ENCODE assay signal across 15 mouse cellular contexts in the genomic region with DNA sequence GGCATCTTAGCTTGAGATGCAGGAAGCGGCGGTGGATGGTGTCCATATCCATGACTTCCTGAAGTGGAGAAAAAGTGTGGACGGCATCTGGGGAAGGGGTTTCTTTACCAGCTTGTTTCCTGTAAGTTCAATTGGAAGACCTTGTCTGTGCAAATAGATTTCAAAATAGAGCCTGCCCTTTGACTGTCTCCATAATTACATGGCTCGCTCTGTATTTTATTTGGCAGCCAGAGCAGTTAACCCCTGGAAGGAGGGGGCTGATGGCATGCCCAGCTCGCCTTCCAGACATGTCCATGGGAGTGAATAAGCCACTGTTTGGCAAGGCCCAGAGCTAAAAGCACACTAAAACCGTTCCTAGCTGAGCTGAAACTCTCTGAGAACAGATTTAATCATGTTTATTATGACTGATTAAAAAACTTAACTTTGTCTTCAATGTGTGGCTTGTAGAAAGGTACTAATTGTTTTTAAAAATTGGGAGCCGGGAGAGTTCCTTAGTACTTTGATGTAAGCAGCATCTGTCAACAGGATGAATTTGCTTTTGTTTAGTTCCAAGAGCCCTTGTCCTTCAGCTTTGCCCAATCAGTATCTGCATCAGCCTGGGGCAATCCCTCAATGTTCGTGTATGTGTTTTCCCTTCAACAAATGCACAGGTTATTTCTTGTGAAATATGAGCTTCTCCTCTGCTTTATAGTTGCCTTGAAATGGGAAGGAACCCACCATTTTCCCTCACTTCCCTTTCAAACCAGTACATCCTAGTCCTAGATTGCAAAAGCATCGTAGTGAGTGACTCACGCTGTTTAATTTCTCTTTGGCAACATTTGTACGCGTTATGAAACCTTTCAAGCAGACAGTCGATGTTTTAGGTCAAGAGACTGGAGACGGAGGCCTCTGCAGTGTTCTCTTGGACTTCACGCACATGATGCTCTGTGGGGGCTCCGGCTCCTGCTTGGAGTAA. TPM values are rescaled to one million over a fixed set of nuclear protein-coding genes. Genes with fewer than 3 reads are reported as not detected.
DNase-seq lines count a peak whose midpoint lies in the region; ATAC-seq lines count a peak whose summit lies in the region.
"Had no signal": no experiment of that assay in that cellular context is flagged by ENCODE, and none has a peak within 500 bp of the region (broad histone marks: within the 10 kb centered on the region; RNA-seq: fewer than 3 reads in every experiment).

No protein-coding gene starts in this region.

- no peak overlapping the region for H3K4me3 ChIP-seq in embryonic facial prominence, embryonic 14.5 days (ENCODE audit: low read depth, low read length)
- no peak overlapping the region for H3K4me3 ChIP-seq in midbrain, embryonic 14.5 days (replicated peaks; ENCODE audit: low read depth, low read length)
- H3K4me3 ChIP-seq: erythroblast, embryonic 14.5 days; liver, embryonic 13.5 days had no signal

- no peaks in the 10 kb centered on the region for H3K36me3 ChIP-seq in embryonic facial prominence, embryonic 14.5 days (ENCODE audit: control insufficient read depth, insufficient read depth, low read length)
- no peaks in the 10 kb centered on the region for H3K36me3 ChIP-seq in midbrain, embryonic 14.5 days (ENCODE audit: control insufficient read depth, insufficient read depth, low read length)
- H3K36me3 ChIP-seq: liver, embryonic 13.5 days had no signal

- H3K27ac ChIP-seq in embryonic facial prominence, embryonic 14.5 days (replicated peaks; ENCODE audit: low read depth, low read length): no peak overlapping the region
- no peak overlapping the region for H3K27ac ChIP-seq in midbrain, embryonic 14.5 days (replicated peaks; ENCODE audit: low read depth, low read length)
- H3K27ac ChIP-seq: kidney, postnatal 0 days; liver, embryonic 13.5 days had no signal

- peak; percentile 3 for DNase-seq in kidney, adult 9 months
- no peak for DNase-seq in kidney, postnatal 10 days
- peak; percentile 91 for DNase-seq in NIH3T3 (ENCODE audit: low read depth)
- DNase-seq in embryonic facial prominence, embryonic 14.5 days (ENCODE audit: low spot score): peak; percentile 60
- DNase-seq in lung, postnatal 36 days: peak; percentile 62
- DNase-seq in frontal cortex, postnatal 10 days (ENCODE audit: low spot score in 2 of 2): no peak
- DNase-seq in right cerebral cortex, postnatal 14 days: no peak
- DNase-seq in midbrain, embryonic 14.5 days: no peak
- DNase-seq: heart, postnatal 10 days; liver, embryonic 13.5 days; right cerebral cortex, postnatal 25 days; thymus, adult 18-20 months had no signal

- 34% methylated on average over 16 of the region's 16 CpGs for WGBS in embryonic facial prominence, embryonic 14.5 days
- WGBS in midbrain, embryonic 14.5 days: 78% methylated on average over 16 of the region's 16 CpGs

- peaks cover 14% of the 10 kb centered on the region; the same call in 1 of the 2 replicates for H3K4me1 ChIP-seq in embryonic facial prominence, embryonic 14.5 days (ENCODE audit: control insufficient read depth, insufficient read depth, low read length)
- H3K4me1 ChIP-seq in midbrain, embryonic 14.5 days (ENCODE audit: control insufficient read depth, insufficient read depth, low read length): peaks cover 5% of the 10 kb centered on the region

- no peaks in the 10 kb centered on the region for H3K27me3 ChIP-seq in embryonic facial prominence, embryonic 14.5 days (replicated peaks; ENCODE audit: control insufficient read depth, insufficient read depth, low read length)
- no peaks in the 10 kb centered on the region for H3K27me3 ChIP-seq in midbrain, embryonic 14.5 days (ENCODE audit: control insufficient read depth, insufficient read depth, low read length)
- H3K27me3 ChIP-seq: liver, embryonic 13.5 days had no signal

- H3K4me2 ChIP-seq in embryonic facial prominence, embryonic 14.5 days (ENCODE audit: low read depth, low read length): no peak overlapping the region
- no peak overlapping the region for H3K4me2 ChIP-seq in midbrain, embryonic 14.5 days (ENCODE audit: low read length)
- H3K4me2 ChIP-seq: liver, embryonic 13.5 days had no signal

- no peaks in the 10 kb centered on the region for H3K9me3 ChIP-seq in embryonic facial prominence, embryonic 14.5 days (ENCODE audit: control insufficient read depth, low read length)
- H3K9me3 ChIP-seq in midbrain, embryonic 14.5 days (ENCODE audit: control insufficient read depth, low read length): no peaks in the 10 kb centered on the region
- H3K9me3 ChIP-seq: G1E; liver, embryonic 13.5 days had no signal

- ATAC-seq in embryonic facial prominence, embryonic 14.5 days (ENCODE audit: low read depth): peak; percentile 60; the same call in 1 of the 2 replicates
- no peak for ATAC-seq in midbrain, embryonic 14.5 days (ENCODE audit: low FRiP score, low TSS enrichment)

- H3K9ac ChIP-seq in embryonic facial prominence, embryonic 14.5 days (ENCODE audit: low read depth, low read length): no peak overlapping the region
- H3K9ac ChIP-seq in midbrain, embryonic 14.5 days (replicated peaks; ENCODE audit: low read length): no peak overlapping the region
- H3K9ac ChIP-seq: liver, embryonic 13.5 days had no signal

RNA-seq across cellular contexts. Expression of a gene that starts 28.4 kb away (rescaled TPM):
- 13.1 and 15.2 TPM in 2 replicates for polyA plus RNA-seq in embryonic facial prominence, embryonic 14.5 days (2014; fragmentation: Nextera tagmentation; extraction: Ambion mirVana)
- 0.61 and 0.72 TPM in 2 replicates for polyA plus RNA-seq in midbrain, embryonic 14.5 days (2014; fragmentation: Nextera tagmentation; extraction: Ambion mirVana)
- polyA plus RNA-seq: kidney, postnatal 0 days had no signal

RNA-seq across cellular contexts. Expression of a gene that starts 46.5 kb away (rescaled TPM):
- polyA plus RNA-seq in embryonic facial prominence, embryonic 14.5 days (2014; fragmentation: Nextera tagmentation; extraction: Ambion mirVana): 43.0 and 44.6 TPM in 2 replicates
- polyA plus RNA-seq in midbrain, embryonic 14.5 days (2014; fragmentation: Nextera tagmentation; extraction: Ambion mirVana): 36.9 and 37.7 TPM in 2 replicates

RNA-seq across cellular contexts. Expression of a gene that starts 47.0 kb away (rescaled TPM):
- polyA plus RNA-seq in embryonic facial prominence, embryonic 14.5 days (2014; fragmentation: Nextera tagmentation; extraction: Ambion mirVana): 5.5 and 5.7 TPM in 2 replicates
- 0.41 and 0.67 TPM in 2 replicates for polyA plus RNA-seq in midbrain, embryonic 14.5 days (2014; fragmentation: Nextera tagmentation; extraction: Ambion mirVana)
- polyA plus RNA-seq: G1E; kidney, postnatal 0 days; liver, embryonic 13.5 days had no signal

Comparison
In these comparisons a context has a peak if more than half of its experiments do, and no peak if none do; other contexts are left out.
1. DNase-seq: peak in kidney, adult 9 months (single experiment), NIH3T3 (single experiment), embryonic facial prominence, embryonic 14.5 days (single experiment) and lung, postnatal 36 days (single experiment); none in kidney, postnatal 10 days (single experiment), frontal cortex, postnatal 10 days (0 of 2), right cerebral cortex, postnatal 14 days (single experiment) and midbrain, embryonic 14.5 days (single experiment).